Mouse (Mus musculus) T-helper 2 cell (primary cell): Measurements from ENCODE around the gene Meis3.

Experiments
- in situ Hi-C: fragments of 300-600 bp; cut with MboI, MseI; formaldehyde crosslinking; loops from one replicate; pipeline ENCODE4 v1.15.1; 2025; ENCODE audit warnings: high pct_unique_total_duplicates

The Meis3 gene

GRCm38 (mm10) chr7:16174597-16175541 lies at the start of gene Meis3:
Gene Meis3 (plus strand): TSS chr7:16175090.
- in situ Hi-C loops = no loop called here

GRCm38 (mm10) chr7:16125829-16126228 lies 49.1 kb upstream of the Meis3 start:
- in situ Hi-C loops = no loop called here

- in situ Hi-C loops = no loop called here
Measured at GRCm38 (mm10) chr7:16128344-16128743, 46.5 kb upstream of the Meis3 start.

- in situ Hi-C loops = no loop called here
Measured at GRCm38 (mm10) chr7:16128899-16129298, 46.0 kb upstream of the Meis3 start.

GRCm38 (mm10) chr7:16129421-16129845 lies 45.5 kb upstream of the Meis3 start, which contains the start of gene Slc8a2:
Gene Slc8a2 (plus strand): TSS chr7:16129826.
- in situ Hi-C loops = no loop called here

- in situ Hi-C loops = no loop called here
Measured at GRCm38 (mm10) chr7:16129846-16130691, 44.8 kb upstream of the Meis3 start.

GRCm38 (mm10) chr7:16130956-16131634 lies 43.8 kb upstream of the Meis3 start:
- in situ Hi-C loops = no loop called here

- in situ Hi-C loops = no loop called here
Measured at GRCm38 (mm10) chr7:16132161-16132581, 42.7 kb upstream of the Meis3 start.

GRCm38 (mm10) chr7:16132926-16133325 lies 42.0 kb upstream of the Meis3 start:
- in situ Hi-C loops = no loop called here

GRCm38 (mm10) chr7:16133691-16134090 lies 41.2 kb upstream of the Meis3 start:
- in situ Hi-C loops = no loop called here

GRCm38 (mm10) chr7:16134951-16135392 lies 39.9 kb upstream of the Meis3 start:
- in situ Hi-C loops = no loop called here

- in situ Hi-C loops = loop anchor here (5.0 kb wide), 2 partner anchors 36 to 64 kb away; no protein-coding TSS in a partner anchor
Measured at GRCm38 (mm10) chr7:16146489-16147410, 28.1 kb upstream of the Meis3 start.

GRCm38 (mm10) chr7:16147643-16148042 lies 27.2 kb upstream of the Meis3 start:
- in situ Hi-C loops = loop anchor here (5.0 kb wide), 2 partner anchors 35 to 65 kb away; no protein-coding TSS in a partner anchor

- in situ Hi-C loops = loop anchor here (5.0 kb wide), 2 partner anchors 33 to 67 kb away; no protein-coding TSS in a partner anchor
Measured at GRCm38 (mm10) chr7:16149241-16149640, 25.6 kb upstream of the Meis3 start.

- in situ Hi-C loops = no loop called here
Measured at GRCm38 (mm10) chr7:16150191-16151145, 24.4 kb upstream of the Meis3 start.

- in situ Hi-C loops = no loop called here
Measured at GRCm38 (mm10) chr7:16153522-16153921, 21.4 kb upstream of the Meis3 start.

GRCm38 (mm10) chr7:16155132-16155872 lies 19.6 kb upstream of the Meis3 start:
- in situ Hi-C loops = no loop called here

- in situ Hi-C loops = no loop called here
Measured at GRCm38 (mm10) chr7:16156105-16156714, 18.7 kb upstream of the Meis3 start.
